Mouse (Mus musculus) liver, embryonic 13.5 days (tissue): Measurements from ENCODE around the gene Pola2. TPM values are rescaled to one million over a fixed set of nuclear protein-coding genes. Genes with fewer than 3 reads are reported as not detected.
A peak's percentile ranks its signal among the peaks of the same experiment; 100 is the strongest.

ENCODE experiments used
- ATAC-seq: fragments of 200-750 bp; cut with Nextera tagmentation; 2 replicates; pipeline ENCODE4 v1.8.0; 2017; ENCODE audit warnings: low read depth, mild to moderate bottlenecking, moderate number of reproducible peaks, moderate library complexity
- DNase-seq: peaks from one replicate; pipeline ENCODE4 v3.0.0; 2022
- H3K27ac ChIP-seq: fragments of 300-500 bp; sonication (generic); 2 replicates; pipeline ENCODE4 v1.5.1; 2015; ENCODE audit warnings: moderate library complexity, mild to moderate bottlenecking, inconsistent platforms
- H3K27me3 ChIP-seq: fragments of 300-500 bp; sonication (generic); 2 replicates; pipeline ENCODE4 v1.6.1; 2015; ENCODE audit warnings: mild to moderate bottlenecking, inconsistent platforms
- H3K36me3 ChIP-seq: fragments of 300-500 bp; sonication (generic); 2 replicates; pipeline ENCODE4 v1.6.1; 2015; ENCODE audit warnings: mild to moderate bottlenecking, inconsistent platforms
- H3K4me1 ChIP-seq: fragments of 300-500 bp; sonication (generic); replicated peaks from 2 replicates; pipeline ENCODE4 v1.6.1; 2015; ENCODE audit warnings: inconsistent platforms
- H3K4me2 ChIP-seq: fragments of 300-500 bp; sonication (generic); 2 replicates; pipeline ENCODE4 v1.6.1; 2015; ENCODE audit warnings: inconsistent platforms, mild to moderate bottlenecking, moderate library complexity
- H3K4me3 ChIP-seq: fragments of 300-500 bp; sonication (generic); replicated peaks from 2 replicates; pipeline ENCODE4 v1.5.1; 2015; ENCODE audit warnings: mild to moderate bottlenecking, inconsistent platforms
- H3K9ac ChIP-seq: fragments of 300-500 bp; sonication (generic); 2 replicates; pipeline ENCODE4 v1.6.1; 2015; ENCODE audit warnings: mild to moderate bottlenecking, inconsistent platforms
- H3K9me3 ChIP-seq: fragments of 300-500 bp; sonication (generic); replicated peaks from 2 replicates; pipeline ENCODE4 v1.6.1; 2016; ENCODE audit warnings: inconsistent platforms
- WGBS: fragments of 180-500 bp; shearing (Covaris S2); methylation state at CpG from one replicate; pipeline ENCODE4 v1.1.7; 2015; ENCODE audit not compliant: insufficient replicate concordance; 5-methylcytosine and 5-hydroxymethylcytosine counted together
- polyA plus RNA-seq: library from polyadenylated mRNA; unstranded; fragments of >200 nt; fragmentation: Nextera tagmentation; extraction: Ambion mirVana; gene quantifications from 2 replicates; pipeline ENCODE4 v1.2.1, GENCODE M21; 2015

Gene Pola2
- polyA plus RNA-seq, 1 experiment from 2014 or later: 62.2 TPM

DNA sequence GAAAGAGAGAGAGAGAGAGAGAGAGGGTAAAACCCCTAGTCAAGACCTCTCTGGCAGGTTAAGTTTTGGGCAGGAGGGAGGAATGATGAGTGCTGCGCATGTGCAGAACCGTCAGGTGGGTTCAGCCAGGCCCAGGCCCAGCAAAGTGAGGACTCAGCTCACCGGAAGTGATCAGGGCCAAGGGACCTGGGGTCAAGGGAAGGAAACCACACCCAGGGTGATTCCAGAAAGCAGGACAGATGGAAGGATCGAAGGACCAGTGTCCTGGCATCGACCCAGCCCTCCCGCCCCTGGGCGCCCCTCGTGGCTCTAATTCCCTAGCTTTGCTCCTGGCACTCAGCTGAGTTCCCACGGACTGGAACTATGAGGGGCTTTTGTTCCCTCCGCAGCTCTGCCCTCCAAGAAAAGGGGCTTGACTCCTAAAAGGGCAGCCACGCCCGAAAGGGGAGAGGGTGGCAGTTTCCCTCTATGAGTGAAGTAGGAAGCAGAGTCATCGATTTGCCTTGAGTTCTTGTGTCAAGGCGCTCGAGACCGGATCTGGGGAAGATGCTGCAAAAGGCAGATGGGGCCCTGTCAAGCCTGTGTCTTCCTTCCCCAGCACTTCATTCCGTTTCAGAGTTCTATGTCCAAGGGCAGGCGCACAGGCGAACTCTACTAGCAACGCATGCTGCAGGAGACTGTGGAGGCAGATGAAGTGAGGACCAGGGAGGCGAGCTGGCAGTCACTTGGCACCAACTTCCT, 26.7 kb downstream of the Pola2 start:
- peaks cover 35% of the 10 kb centered on the region for H3K36me3 ChIP-seq
- WGBS: 65% methylated on average over 21 of the region's 21 CpGs
- 0 out of 2 replicates have a peak overlapping the region, but pooled peaks have one; percentile 10 for H3K9ac ChIP-seq
- peak overlapping the region; percentile 45 for H3K4me2 ChIP-seq
- DNase-seq (no peak), ATAC-seq (no peak)
- no peaks in the 10 kb centered on the region for H3K9me3 ChIP-seq
- H3K27me3 ChIP-seq: peaks cover 9% of the 10 kb centered on the region; the same call in 1 of the 2 replicates
- H3K27ac ChIP-seq: peak overlapping the region; percentile 74
- no peak overlapping the region for H3K4me3 ChIP-seq
- peaks cover 42% of the 10 kb centered on the region for H3K4me1 ChIP-seq

DNA sequence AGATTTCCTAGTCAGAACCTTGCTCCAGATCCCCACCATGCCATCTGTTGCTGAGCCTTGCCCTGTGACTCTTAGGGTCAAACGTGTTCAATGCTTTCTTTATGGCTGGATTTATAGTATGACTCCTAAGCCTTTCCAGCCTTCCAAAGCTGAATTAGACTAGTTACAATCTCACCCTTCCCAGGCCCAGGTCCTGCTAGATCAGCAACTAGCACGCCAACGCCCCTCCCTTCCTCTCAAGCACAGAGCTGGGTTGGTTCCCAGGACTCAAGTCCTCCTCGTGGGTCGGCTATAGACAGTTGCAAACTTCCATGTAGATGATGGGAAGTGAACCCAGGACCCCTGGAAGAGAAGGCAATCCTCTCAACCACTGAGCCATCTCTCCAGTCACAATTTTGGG, 28.3 kb downstream of the Pola2 start:
- peaks cover 21% of the 10 kb centered on the region for H3K36me3 ChIP-seq
- H3K4me2 ChIP-seq: no peak overlapping the region
- H3K9ac ChIP-seq: no peak overlapping the region
- no peak overlapping the region for H3K27ac ChIP-seq
- peaks cover 42% of the 10 kb centered on the region for H3K4me1 ChIP-seq
- ATAC-seq (no peak), DNase-seq (no peak)
- WGBS: 61% methylated on average over 5 of the region's 5 CpGs
- no peaks in the 10 kb centered on the region for H3K9me3 ChIP-seq
- H3K27me3 ChIP-seq: peaks cover 16% of the 10 kb centered on the region; the same call in 1 of the 2 replicates
- no peak overlapping the region for H3K4me3 ChIP-seq

DNA sequence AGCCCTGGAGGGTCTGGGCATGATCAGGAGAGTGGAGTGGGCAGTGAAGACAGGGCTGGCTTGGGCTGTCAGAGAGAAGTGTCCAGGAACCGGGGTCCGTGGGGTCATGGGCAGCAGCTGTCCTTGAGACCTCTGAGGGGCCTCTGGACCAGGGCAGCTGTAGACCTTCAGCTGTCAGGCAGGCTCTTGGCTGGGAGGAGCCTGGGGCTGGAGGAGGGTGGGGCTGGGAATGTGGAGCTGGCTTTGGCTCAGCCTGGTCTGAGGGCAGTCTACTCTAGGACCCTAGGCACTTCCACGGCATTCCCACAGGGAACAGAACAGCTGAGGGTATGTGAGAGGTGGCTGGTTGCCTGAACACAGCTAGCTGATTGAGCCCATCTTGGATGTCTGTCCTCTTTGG, 28.7 kb downstream of the Pola2 start:
- Histone ChIP-seq H3K4me1 (peaks cover 43% of the 10 kb centered on the region), H3K4me2 (no peak overlapping the region), H3K9me3 (no peaks in the 10 kb centered on the region), H3K36me3 (peaks cover 17% of the 10 kb centered on the region), H3K27ac (no peak overlapping the region), H3K27me3 (peaks cover 16% of the 10 kb centered on the region; the same call in 1 of the 2 replicates), H3K4me3 (no peak overlapping the region), H3K9ac (no peak overlapping the region)
- 38% methylated on average over 3 of the region's 3 CpGs for WGBS
- no peak for DNase-seq
- no peak for ATAC-seq

DNA sequence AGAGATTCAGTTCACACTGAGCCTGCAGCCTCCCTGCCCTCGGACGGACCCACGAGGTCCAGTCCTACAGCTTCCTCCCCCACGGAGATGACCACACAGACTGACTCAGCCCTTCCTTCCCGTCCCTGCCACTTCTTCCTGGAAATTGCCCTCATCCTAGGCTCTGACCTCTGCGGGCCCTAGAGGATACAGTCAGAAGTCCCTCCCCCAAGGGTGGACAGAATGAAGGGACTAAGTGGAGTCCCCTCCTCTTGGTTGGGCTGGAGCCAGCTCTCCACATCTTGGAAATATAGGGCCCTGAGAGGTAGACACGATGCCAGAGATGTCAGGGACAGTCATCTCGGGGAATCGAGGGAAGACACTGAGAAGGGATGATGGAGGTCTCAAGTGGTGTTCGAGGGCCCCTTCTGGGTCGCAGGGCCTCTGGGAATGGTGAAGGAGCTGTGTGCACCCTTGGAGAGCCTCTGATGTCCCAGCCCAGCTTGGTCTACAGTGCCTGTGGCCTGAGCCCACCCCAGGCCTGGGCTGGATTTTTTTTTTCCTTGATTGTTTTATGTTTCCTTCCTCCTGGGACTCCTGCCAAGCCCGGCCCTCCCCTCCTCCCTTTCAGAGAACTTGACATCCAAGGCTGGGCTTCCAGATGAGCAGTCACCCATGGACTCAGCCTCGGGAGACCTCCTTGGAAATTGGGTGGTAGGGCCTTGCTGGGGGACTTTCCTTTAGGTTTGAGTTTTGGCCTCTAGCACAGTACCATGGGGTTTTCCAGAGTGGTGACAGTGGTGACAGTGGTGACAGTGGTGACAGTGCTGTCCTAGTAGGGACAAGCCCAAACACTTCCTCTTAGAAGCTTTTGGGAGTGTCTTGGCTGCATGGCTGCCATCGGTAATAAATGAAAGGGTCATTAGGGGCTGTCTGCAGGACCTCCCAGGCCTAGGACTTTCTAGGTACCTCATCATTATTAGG, 34.1 kb downstream of the Pola2 start:
- no peak overlapping the region for H3K27ac ChIP-seq
- H3K9ac ChIP-seq: no peak overlapping the region
- peaks cover 27% of the 10 kb centered on the region for H3K4me1 ChIP-seq
- H3K4me2 ChIP-seq: no peak overlapping the region
- H3K36me3 ChIP-seq: no peaks in the 10 kb centered on the region
- 40% methylated on average over 14 of the region's 14 CpGs for WGBS
- no peaks in the 10 kb centered on the region for H3K9me3 ChIP-seq
- ATAC-seq (0 out of 2 replicates have a peak, but pooled peaks have one; percentile 19), DNase-seq (no peak)
- peaks cover 35% of the 10 kb centered on the region for H3K27me3 ChIP-seq
- no peak overlapping the region for H3K4me3 ChIP-seq

DNA sequence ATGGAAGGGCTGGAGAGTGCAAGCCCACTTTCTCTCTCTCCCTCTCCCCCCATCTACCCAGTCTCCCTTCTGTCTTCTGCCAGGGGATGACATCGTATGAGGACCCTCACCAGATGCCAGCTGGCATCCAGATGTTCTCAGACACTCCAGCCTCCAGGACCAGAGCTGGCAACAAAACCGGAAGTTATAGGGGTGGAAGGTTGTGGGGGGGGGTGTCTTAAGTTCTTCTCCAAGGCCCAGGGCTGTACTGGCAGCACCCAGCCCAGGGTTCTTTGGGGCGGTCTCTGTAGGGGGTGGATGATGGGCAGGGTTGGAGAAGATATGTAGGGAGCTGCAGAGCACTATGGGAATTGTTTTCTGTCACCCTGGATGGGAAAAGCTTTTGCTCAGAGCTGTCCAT, 35.5 kb downstream of the Pola2 start:
- ATAC-seq (no peak), DNase-seq (no peak)
- peaks cover 26% of the 10 kb centered on the region for H3K27me3 ChIP-seq
- no peaks in the 10 kb centered on the region for H3K36me3 ChIP-seq
- no peak overlapping the region for H3K9ac ChIP-seq
- peaks cover 38% of the 10 kb centered on the region for H3K4me1 ChIP-seq
- no peak overlapping the region for H3K4me3 ChIP-seq
- H3K27ac ChIP-seq: no peak overlapping the region
- H3K4me2 ChIP-seq: no peak overlapping the region
- no peaks in the 10 kb centered on the region for H3K9me3 ChIP-seq
- 59% methylated on average over 3 of the region's 3 CpGs for WGBS

DNA sequence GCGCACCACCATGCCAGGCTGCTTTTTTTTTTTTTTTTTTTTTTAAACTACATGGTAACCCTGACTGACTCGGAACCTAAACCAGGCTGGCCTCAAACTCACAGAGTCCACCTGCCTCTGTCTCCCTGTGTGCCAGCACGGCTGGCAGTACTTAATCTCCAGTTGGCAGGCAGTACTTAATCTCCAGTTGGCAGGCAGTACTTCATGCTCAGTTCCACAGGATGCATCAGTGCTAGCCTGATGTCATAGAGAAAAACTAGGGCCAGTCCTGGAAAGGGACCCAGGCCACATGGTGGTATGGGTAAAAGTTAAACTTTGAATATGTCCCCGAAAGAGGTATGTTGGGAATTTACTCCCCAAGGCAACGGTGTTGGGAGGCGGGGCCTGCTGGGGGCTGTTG, 35.9 kb downstream of the Pola2 start:
- H3K9me3 ChIP-seq: no peaks in the 10 kb centered on the region
- peaks cover 42% of the 10 kb centered on the region for H3K4me1 ChIP-seq

DNA sequence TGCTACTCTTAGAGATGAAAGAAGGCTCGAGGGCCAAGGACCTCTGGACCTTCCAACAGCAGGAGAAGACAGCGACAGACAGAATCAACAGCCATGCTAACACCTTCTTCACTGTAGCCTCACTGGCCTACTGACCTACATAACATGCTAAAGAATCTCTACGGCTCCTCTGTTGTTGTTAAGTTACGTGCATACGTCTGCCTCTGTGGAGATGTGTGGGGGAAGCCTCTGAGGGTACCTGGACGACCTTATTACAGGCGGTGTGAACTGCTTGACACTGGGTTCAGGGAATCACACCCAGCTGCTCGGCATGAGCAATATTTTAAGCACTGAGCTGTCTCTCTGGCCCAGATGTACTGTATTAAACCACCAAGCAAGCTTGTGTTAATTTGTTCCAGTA, 36.5 kb downstream of the Pola2 start:
- Histone ChIP-seq H3K36me3 (no peaks in the 10 kb centered on the region), H3K9me3 (no peaks in the 10 kb centered on the region), H3K27me3 (peaks cover 26% of the 10 kb centered on the region), H3K4me3 (no peak overlapping the region), H3K27ac (no peak overlapping the region; the same call in 1 of the 2 replicates), H3K4me2 (no peak overlapping the region), H3K4me1 (peaks cover 48% of the 10 kb centered on the region), H3K9ac (no peak overlapping the region)
- WGBS: 66% methylated on average over 8 of the region's 8 CpGs
- ATAC-seq (no peak), DNase-seq (no peak)

More for the DNA sequence above, 35.9 kb downstream of the Pola2 start:
- ATAC-seq (no peak), DNase-seq (no peak)
- 67% methylated on average over 6 of the region's 6 CpGs for WGBS
- peaks cover 26% of the 10 kb centered on the region for H3K27me3 ChIP-seq
- H3K27ac ChIP-seq: no peak overlapping the region
- no peak overlapping the region for H3K4me3 ChIP-seq
- H3K4me2 ChIP-seq: no peak overlapping the region
- no peak overlapping the region for H3K9ac ChIP-seq
- H3K36me3 ChIP-seq: no peaks in the 10 kb centered on the region

DNA sequence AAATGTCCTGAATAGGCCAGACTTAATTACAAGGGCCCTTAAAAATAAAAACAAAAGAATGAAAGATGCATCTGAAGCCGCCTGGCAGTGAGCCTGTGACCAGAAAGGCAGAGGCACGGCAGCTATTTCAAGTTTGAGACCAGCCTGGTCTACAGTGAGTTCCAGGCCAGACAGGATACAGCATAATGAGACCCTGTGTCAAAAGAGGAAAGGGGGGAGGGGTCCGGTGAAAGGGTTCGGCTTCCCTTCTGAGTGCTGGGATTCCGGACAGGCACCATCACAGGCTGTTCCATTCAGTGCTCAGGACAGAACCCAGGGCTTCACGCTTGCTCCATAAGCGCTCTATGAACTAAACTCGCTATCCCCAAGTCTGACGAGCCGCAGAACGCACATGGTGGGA, 37.0 kb downstream of the Pola2 start:
- Histone ChIP-seq H3K27me3 (peaks cover 26% of the 10 kb centered on the region), H3K27ac (no peak overlapping the region), H3K4me3 (no peak overlapping the region), H3K4me2 (no peak overlapping the region), H3K4me1 (peaks cover 53% of the 10 kb centered on the region), H3K9ac (no peak overlapping the region), H3K36me3 (no peaks in the 10 kb centered on the region), H3K9me3 (no peaks in the 10 kb centered on the region)
- no peak for DNase-seq
- ATAC-seq: no peak
- 65% methylated on average over 11 of the region's 11 CpGs for WGBS

DNA sequence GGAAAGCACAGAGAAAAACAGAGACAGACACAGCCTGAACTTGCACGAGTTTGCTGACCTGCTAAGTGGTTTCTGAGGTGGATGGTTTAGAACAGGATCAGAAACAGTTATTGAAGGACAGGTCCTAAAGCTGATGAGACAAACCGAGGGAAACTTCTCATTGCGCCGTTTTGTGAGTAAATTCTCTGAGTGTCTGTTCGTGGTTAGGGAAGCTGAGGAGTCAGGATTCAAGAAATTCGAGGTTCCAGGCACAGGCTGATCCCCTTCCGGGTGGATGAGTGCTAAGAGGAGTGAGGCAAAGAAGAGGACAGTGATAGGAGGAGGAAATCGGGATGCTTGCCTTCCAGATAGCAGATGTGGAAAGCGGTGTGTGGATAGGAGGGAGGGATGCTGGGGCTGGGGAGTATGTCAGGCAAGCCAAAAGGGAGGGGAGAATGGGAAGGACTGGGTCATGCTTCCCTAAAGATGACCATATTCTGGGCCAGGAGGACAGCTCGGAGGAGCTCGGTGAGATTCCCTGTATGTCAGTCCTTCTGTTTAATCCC, 38.6 kb downstream of the Pola2 start:
- Histone ChIP-seq H3K4me2 (peak overlapping the region; percentile 92), H3K4me1 (peaks cover 69% of the 10 kb centered on the region), H3K9ac (peak overlapping the region; percentile 50), H3K27ac (peak overlapping the region; percentile 36; the same call in 1 of the 2 replicates), H3K36me3 (no peaks in the 10 kb centered on the region), H3K9me3 (no peaks in the 10 kb centered on the region), H3K4me3 (peak overlapping the region; percentile 63), H3K27me3 (peaks cover 19% of the 10 kb centered on the region)
- 30% methylated on average over 11 of the region's 11 CpGs for WGBS
- DNase-seq: no peak
- no peak for ATAC-seq

DNA sequence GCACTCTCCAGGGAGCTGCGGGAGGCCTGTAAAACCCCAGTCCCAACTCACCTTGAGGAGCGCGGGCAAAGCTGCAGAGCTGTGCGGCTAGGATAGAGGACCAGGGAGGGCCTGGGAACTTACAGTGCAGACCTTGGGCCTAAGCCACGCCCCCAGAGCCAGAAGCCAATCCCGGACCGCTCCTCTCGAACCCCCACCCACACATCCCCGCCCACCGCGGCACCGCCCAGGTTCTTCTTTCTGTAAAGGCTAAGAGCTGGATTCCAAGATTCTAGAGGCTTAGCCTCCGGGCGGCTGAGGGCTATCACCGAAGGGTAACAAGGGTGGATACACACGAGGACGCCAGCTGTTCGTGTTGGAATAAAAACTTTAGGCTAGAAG, 39.3 kb downstream of the Pola2 start, which contains the start of gene Cdc42ep2:
TSS of gene Cdc42ep2 (minus strand) at position 104 of the 381 bp plus-strand sequence.
- under 1% methylated on average over 18 of the region's 18 CpGs for WGBS
- DNase-seq (peak; percentile 96), ATAC-seq (peak; percentile 89)
- peak within 1 kb of the TSS; percentile 74 for H3K9ac ChIP-seq
- no peaks in the 10 kb centered on the region for H3K36me3 ChIP-seq
- no peaks in the 10 kb centered on the region for H3K9me3 ChIP-seq
- peak within 1 kb of the TSS; percentile 76 for H3K27ac ChIP-seq
- H3K27me3 ChIP-seq: peaks cover 19% of the 10 kb centered on the region
- H3K4me1 ChIP-seq: peaks cover 64% of the 10 kb centered on the region
- peak within 1 kb of the TSS; percentile 63 for H3K4me3 ChIP-seq
- peak within 1 kb of the TSS; percentile 92 for H3K4me2 ChIP-seq
